Mouse (Mus musculus): ENCODE data around the gene Cfap74.

- TF ChIP-seq CTCF (IDR thresholded peaks at IDR 0.05; ENCODE audit: borderline replicate concordance, insufficient read depth, low read length) (no peak), POLR2A (IDR thresholded peaks at IDR 0.05; ENCODE audit: low read depth, low read length) (no peak)
These were observed 78.8 kb downstream of the Cfap74 start for GRCm38 (mm10) chr4:155487746-155488145.
